Mouse (Mus musculus) central nervous system, embryonic 14 days (tissue): Measurements from ENCODE around the gene Sun2. TPM values are rescaled to one million over a fixed set of nuclear protein-coding genes. Genes with fewer than 3 reads are reported as not detected.

Experiments
- polyA plus RNA-seq: library from polyadenylated mRNA; depleted of rRNA; stranded (reverse); fragments of >200 nt; gene quantifications from 2 replicates; pipeline ENCODE4 v1.2.3, GENCODE M21; 2012; rRNA removed

Gene Sun2
- polyA plus RNA-seq, result 43.2 and 47.2 TPM in 2 replicates

DNA sequence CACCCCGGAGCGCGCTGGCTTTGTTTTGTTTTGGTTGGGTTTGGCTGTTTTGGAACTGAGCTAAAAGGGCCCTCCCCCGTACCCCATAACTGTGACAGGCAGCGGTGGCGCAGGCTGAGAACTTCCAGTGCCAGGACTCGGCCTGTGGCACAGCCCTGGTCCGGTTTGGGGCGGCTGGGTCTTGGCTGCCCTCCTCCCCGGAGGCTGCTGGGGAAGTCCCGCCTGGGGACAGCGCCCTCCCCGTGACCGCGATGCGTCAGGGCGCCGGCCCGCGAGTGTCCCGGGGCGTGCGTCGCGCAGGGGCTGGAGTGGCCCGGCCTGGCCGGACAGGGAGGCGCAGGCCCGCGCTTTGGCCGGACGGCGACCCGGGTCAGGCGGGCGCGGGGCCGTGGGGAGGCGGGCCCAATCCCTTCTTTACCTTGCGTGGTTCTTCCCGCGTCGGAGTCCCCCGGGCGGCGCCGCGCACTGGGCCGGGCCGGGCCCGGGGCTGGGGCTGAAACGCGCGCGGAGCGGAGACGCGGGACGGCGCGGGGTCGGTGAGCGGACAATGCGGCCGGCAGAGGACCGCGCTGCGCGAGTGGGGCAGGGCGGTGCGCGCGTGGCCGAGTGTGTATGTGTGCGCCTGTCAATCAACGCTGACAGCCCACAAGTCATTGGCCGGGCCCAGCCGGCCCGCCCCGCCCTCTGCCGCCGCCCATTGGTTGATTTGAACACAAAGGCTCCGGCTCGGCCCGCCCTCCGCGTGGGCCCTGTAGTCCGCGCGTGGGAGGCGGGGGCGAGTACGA lies at the start of gene Sun2:
TSS of gene Sun2 (minus strand) at position 616 of the 785 bp plus-strand sequence.

DNA sequence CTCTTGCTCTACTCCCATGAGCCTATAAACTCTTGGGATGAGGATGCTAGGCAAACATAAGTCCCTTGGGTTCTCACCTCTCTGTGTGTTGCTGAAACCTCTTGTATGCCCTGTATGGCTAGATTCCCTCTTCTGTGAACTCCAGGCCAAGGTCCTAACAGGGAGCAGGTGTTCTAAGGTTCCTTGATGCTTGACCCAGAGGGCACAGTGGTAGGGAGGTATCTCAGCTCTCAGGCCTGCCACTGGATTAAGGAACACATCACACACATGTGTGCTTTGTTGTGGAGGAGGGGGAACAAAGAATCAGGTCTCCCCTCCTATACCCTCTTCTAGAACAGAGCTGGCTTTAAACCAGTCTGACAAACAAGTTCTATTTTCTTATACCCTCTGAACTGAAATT lies 35.4 kb upstream of the Sun2 start, which contains the start of gene Dnal4:
TSS of gene Dnal4 (minus strand) at position 101 of the 400 bp plus-strand sequence.

DNA sequence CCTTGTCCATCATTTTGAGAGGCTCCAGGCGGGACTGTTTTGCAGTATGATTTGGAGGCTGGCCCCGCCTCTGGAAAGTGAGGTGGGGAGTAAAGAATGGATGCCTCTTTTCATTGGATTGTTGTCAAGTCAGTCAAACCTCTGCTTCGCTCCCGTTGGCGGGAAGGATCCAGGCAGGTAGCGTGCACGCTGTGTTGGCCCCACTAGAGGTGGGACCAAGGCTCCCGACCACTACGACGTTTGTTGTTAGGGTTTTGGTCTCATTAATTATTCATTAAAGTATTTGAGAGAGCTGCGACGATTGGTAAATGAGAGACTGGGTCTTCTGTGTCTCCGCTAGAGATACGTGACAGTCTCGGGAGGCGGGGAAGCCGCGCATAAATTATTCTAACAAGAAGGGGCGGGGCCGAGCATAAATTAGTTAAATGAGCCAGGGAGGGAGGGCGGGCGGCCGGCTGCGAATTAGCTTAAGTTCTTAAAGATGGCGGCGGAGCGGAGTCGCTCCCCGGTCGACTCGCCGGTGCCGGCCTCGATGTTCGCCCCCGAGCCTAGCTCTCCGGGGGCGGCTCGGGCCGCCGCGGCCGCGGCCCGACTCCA lies 51.8 kb downstream of the Sun2 start, which contains the start of gene Gtpbp1:
TSS of gene Gtpbp1 (plus strand) at position 420 of the 597 bp plus-strand sequence.

DNA sequence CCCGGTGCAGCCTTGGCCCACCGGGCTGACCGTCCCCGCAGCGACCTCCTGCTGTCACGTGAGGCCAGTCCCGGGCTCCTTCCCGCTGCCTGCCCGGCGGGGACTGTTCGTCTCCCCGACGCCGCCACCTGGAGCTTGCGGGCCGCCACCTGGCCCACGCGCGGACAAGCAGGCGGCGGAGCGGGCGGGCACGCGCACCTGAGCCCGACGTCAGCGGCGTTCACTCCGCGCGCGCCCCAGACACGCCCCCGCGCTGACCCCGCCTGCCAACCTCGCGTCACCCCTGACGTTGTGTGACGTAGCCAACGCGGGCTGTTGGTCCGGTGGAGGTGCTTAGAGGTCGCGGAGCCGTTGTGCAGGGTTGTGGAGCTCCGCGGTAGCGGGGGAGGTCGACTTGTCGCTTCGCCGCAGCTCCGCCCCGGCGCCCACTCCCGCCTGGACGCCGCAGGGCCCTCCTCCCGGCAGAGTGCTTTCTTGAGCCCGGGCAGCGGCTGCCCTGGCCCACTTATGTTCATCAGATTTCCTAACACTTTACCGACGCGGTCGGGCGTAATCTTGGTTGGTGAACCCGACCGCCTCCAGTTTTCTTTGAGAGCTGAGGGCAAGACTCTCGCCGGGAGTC lies 54.6 kb downstream of the Sun2 start, which contains the start of gene Josd1:
TSS of gene Josd1 (minus strand) at position 274 of the 622 bp plus-strand sequence.

Other genes with a start within 250 kb of the Sun2 start
- 0.36 and 0.53 TPM in 2 replicates for gene Kcnj4, start 237.3 kb downstream of the Sun2 start, polyA plus RNA-seq
- gene Kdelr3, start 226.1 kb downstream of the Sun2 start, polyA plus RNA-seq, result 11.9 and 34.4 TPM in 2 replicates
- gene Ddx17, start 195.8 kb downstream of the Sun2 start, polyA plus RNA-seq, result 804 and 850 TPM in 2 replicates
- 5.2 and 6.8 TPM in 2 replicates for gene Dmc1, start 137.4 kb downstream of the Sun2 start, polyA plus RNA-seq
- gene Fam227a, start 83.6 kb downstream of the Sun2 start, polyA plus RNA-seq, result 27.0 and 29.2 TPM in 2 replicates
- gene Cby1, start 83.3 kb downstream of the Sun2 start, polyA plus RNA-seq, result 40.1 and 45.6 TPM in 2 replicates
- 105 and 118 TPM in 2 replicates for gene Tomm22, start 71.7 kb downstream of the Sun2 start, polyA plus RNA-seq
- 30.5 and 32.9 TPM in 2 replicates for gene Josd1, start 54.6 kb downstream of the Sun2 start, polyA plus RNA-seq
- gene Gtpbp1, start 51.7 kb downstream of the Sun2 start, polyA plus RNA-seq, result 48.9 and 49.8 TPM in 2 replicates
- gene Dnal4, start 35.3 kb upstream of the Sun2 start, polyA plus RNA-seq, result 79.5 and 84.5 TPM in 2 replicates
- gene Nptxr, start 62.2 kb upstream of the Sun2 start, polyA plus RNA-seq, result 28.8 and 35.0 TPM in 2 replicates
- gene Npcd, start 91.7 kb upstream of the Sun2 start, polyA plus RNA-seq, result 1.2 and 1.8 TPM in 2 replicates
- gene Cbx6, start 92.2 kb upstream of the Sun2 start, polyA plus RNA-seq, result 67.3 and 71.7 TPM in 2 replicates
- 7.2 and 8.8 TPM in 2 replicates for gene Apobec3, start 149.1 kb upstream of the Sun2 start, polyA plus RNA-seq
- gene Cbx7, start 228.6 kb upstream of the Sun2 start, polyA plus RNA-seq, result 12.1 and 13.0 TPM in 2 replicates